Mouse (Mus musculus) liver, adult 2 months (tissue): Measurements from ENCODE around the gene Fam19a3. TPM values are rescaled to one million over a fixed set of nuclear protein-coding genes. Genes with fewer than 3 reads are reported as not detected.

ENCODE experiments used
- DNase-seq: peaks from one replicate; pipeline ENCODE4 v3.0.0-alpha.2; 2011; ENCODE audit warnings: low read depth, low spot score; ENCODE audit errors: extremely low read depth
- H3K27ac ChIP-seq: fragments of 200-500 bp; replicated peaks from 2 replicates; pipeline ENCODE4 v1.5.1; 2012; ENCODE audit warnings: low read depth, mild to moderate bottlenecking, control low read depth, inconsistent platforms, low read length; ENCODE audit not compliant: insufficient read depth
- H3K27me3 ChIP-seq: fragments of 200-500 bp; 2 replicates; pipeline ENCODE4 v1.6.1; 2012; ENCODE audit warnings: mild to moderate bottlenecking, moderate library complexity, low read length, inconsistent platforms; ENCODE audit not compliant: control insufficient read depth, insufficient read depth
- H3K36me3 ChIP-seq: fragments of 200-500 bp; 2 replicates; pipeline ENCODE4 v1.6.1; 2012; ENCODE audit warnings: low read length, inconsistent platforms; ENCODE audit not compliant: control insufficient read depth, insufficient read depth
- H3K4me1 ChIP-seq: fragments of 200-500 bp; 2 replicates; pipeline ENCODE4 v1.6.1; 2011; ENCODE audit warnings: low read length; ENCODE audit not compliant: control insufficient read depth, insufficient read depth
- H3K4me3 ChIP-seq: fragments of 200-500 bp; 2 replicates; pipeline ENCODE4 v1.5.1; 2011; ENCODE audit warnings: low read depth, mild to moderate bottlenecking, control low read depth, low read length, moderate library complexity; ENCODE audit not compliant: insufficient read depth
- H3K79me2 ChIP-seq: fragments of 200-500 bp; 2 replicates; pipeline ENCODE4 v1.6.1; 2012; ENCODE audit warnings: inconsistent platforms, mild to moderate bottlenecking, low read length, moderate library complexity; ENCODE audit not compliant: control insufficient read depth, insufficient read depth
- H3K9ac ChIP-seq: fragments of 200-500 bp; 2 replicates; pipeline ENCODE4 v1.6.1; 2012; ENCODE audit warnings: low read depth, mild to moderate bottlenecking, control low read depth, inconsistent platforms, low read length
- CTCF ChIP-seq: fragments of 200-500 bp; IDR thresholded peaks from 2 replicates; pipeline ENCODE4 v1.5.1; 2011; ENCODE audit warnings: low read depth, low read length, control low read depth
- POLR2A ChIP-seq: fragments of 200-500 bp; IDR thresholded peaks from 2 replicates; pipeline ENCODE4 v1.6.1; 2011; ENCODE audit warnings: low read length, control low read depth; ENCODE audit not compliant: insufficient read depth; ENCODE audit errors: extremely low read depth
- WGBS: fragments of 180-500 bp; shearing (Covaris S2); methylation state at CpG from one replicate; pipeline ENCODE4 v1.1.7; 2018; 5-methylcytosine and 5-hydroxymethylcytosine counted together
- polyA plus RNA-seq: library from polyadenylated mRNA; depleted of rRNA; stranded (reverse); fragments of >200 nt; gene quantifications from 2 replicates; pipeline ENCODE4 v1.2.3, GENCODE M21; 2012
- total RNA-seq: library from RNA; depleted of rRNA; stranded (reverse); fragments of >200 nt; gene quantifications from 2 replicates; pipeline ENCODE4 v1.2.3, GENCODE M21; 2014

The Fam19a3 gene
- total and polyA plus RNA-seq, 2 experiments, result under 0.01 to 0.05 TPM

GRCm38 (mm10) chr3:104811752-104812151 is 30.1 kb upstream of the Fam19a3 start:
- no peak for TF ChIP-seq CTCF
- TF ChIP-seq POLR2A, result no peak
- Histone ChIP-seq H3K4me1 (peaks cover 3% of the 10 kb centered on the region; the same call in 1 of the 2 replicates), H3K36me3 (no peaks in the 10 kb centered on the region), H3K4me3 (no peak overlapping the region), H3K27me3 (no peaks in the 10 kb centered on the region), H3K9ac (no peak overlapping the region), H3K27ac (no peak overlapping the region), H3K79me2 (peaks cover 7% of the 10 kb centered on the region; the same call in 1 of the 2 replicates)
- WGBS, result 64% methylated on average over 3 of the region's 3 CpGs
- no peak for DNase-seq

DNA sequence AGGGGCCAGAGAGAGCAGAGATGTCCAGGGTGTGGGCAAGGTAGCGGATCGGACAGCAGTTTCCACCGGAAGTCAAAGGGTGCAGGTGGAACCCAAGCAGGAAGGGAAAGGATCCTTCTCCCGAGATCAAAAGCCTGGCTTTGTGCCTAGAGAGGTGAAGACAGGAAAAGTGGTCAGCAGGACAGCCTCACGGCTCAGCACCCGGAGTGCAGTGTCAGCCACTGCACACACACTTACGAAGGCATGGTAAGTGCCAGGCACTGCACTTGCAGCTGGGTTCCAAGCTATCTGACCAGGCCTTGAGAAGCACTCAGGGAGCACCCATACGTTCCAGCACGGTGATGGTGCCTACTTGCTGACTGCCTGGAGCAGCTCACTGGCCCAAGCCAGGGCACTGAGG is 23.9 kb upstream of the Fam19a3 start:
- Histone ChIP-seq H3K9ac (no peak overlapping the region), H3K4me1 (no peaks in the 10 kb centered on the region), H3K79me2 (no peaks in the 10 kb centered on the region), H3K4me3 (no peak overlapping the region), H3K27me3 (no peaks in the 10 kb centered on the region), H3K27ac (no peak overlapping the region), H3K36me3 (peaks cover 9% of the 10 kb centered on the region)
- 81% methylated on average over 9 of the region's 9 CpGs for WGBS
- DNase-seq, result no peak
- TF ChIP-seq CTCF (no peak), POLR2A (no peak)

- no peaks in the 10 kb centered on the region for H3K27me3 ChIP-seq
- no peak overlapping the region for H3K27ac ChIP-seq
- no peaks in the 10 kb centered on the region for H3K4me1 ChIP-seq
- DNase-seq, result no peak
- H3K79me2 ChIP-seq, result no peaks in the 10 kb centered on the region
- peaks cover 15% of the 10 kb centered on the region for H3K36me3 ChIP-seq
- H3K9ac ChIP-seq, result no peak overlapping the region
- TF ChIP-seq CTCF (no peak), POLR2A (no peak)
- 97% methylated on average over 10 of the region's 10 CpGs for WGBS
- H3K4me3 ChIP-seq, result no peak overlapping the region
Measured at GRCm38 (mm10) chr3:104804312-104804711, 22.7 kb upstream of the Fam19a3 start.

DNA sequence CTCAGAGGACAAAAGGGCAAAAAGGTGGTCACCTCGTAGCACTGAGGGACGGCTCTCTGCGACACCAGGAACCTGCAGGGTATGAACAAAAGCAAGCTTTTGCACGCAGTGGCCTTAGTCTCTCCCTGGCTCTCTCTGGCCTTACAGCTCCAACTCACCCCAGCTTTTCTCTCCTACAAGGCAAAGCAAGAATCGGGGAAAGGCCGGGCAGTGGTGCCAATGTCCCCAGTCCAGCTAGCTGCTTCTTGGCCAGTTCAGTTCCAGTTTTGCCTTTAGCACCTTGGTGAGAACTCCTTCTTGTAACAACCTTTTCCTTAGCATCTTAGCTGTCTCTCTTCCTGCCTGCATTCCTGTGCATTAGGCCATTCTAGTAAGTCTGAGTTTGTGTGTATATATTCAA is 19.8 kb upstream of the Fam19a3 start:
- H3K36me3 ChIP-seq, result peaks cover 19% of the 10 kb centered on the region
- H3K27ac ChIP-seq, result no peak overlapping the region
- H3K4me3 ChIP-seq, result no peak overlapping the region
- H3K9ac ChIP-seq, result no peak overlapping the region
- WGBS, result 93% methylated on average over 6 of the region's 6 CpGs
- no peaks in the 10 kb centered on the region for H3K79me2 ChIP-seq
- no peaks in the 10 kb centered on the region for H3K4me1 ChIP-seq
- no peaks in the 10 kb centered on the region for H3K27me3 ChIP-seq
- TF ChIP-seq POLR2A (no peak), CTCF (no peak)
- DNase-seq, result no peak

- 95% methylated on average over 11 of the region's 11 CpGs for WGBS
- peaks cover 19% of the 10 kb centered on the region for H3K36me3 ChIP-seq
Measured at GRCm38 (mm10) chr3:104800681-104801080, 19.0 kb upstream of the Fam19a3 start.

GRCm38 (mm10) chr3:104796430-104797082 is 14.9 kb upstream of the Fam19a3 start:
- no peak overlapping the region for H3K27ac ChIP-seq
- H3K36me3 ChIP-seq, result peaks cover 16% of the 10 kb centered on the region
- TF ChIP-seq CTCF, result no peak
- no peak for TF ChIP-seq POLR2A
- H3K27me3 ChIP-seq, result no peaks in the 10 kb centered on the region
- 68% methylated on average over 15 of the region's 15 CpGs for WGBS
- H3K79me2 ChIP-seq, result no peaks in the 10 kb centered on the region
- DNase-seq, result no peak
- H3K4me3 ChIP-seq, result no peak overlapping the region
- H3K9ac ChIP-seq, result no peak overlapping the region
- peaks cover 9% of the 10 kb centered on the region for H3K4me1 ChIP-seq

More at GRCm38 (mm10) chr3:104800681-104801080, 19.0 kb upstream of the Fam19a3 start:
- no peak overlapping the region for H3K4me3 ChIP-seq
- no peaks in the 10 kb centered on the region for H3K27me3 ChIP-seq
- no peaks in the 10 kb centered on the region for H3K79me2 ChIP-seq
- no peak for TF ChIP-seq CTCF
- TF ChIP-seq POLR2A, result no peak
- H3K4me1 ChIP-seq, result no peaks in the 10 kb centered on the region
- no peak overlapping the region for H3K9ac ChIP-seq
- DNase-seq, result no peak
- no peak overlapping the region for H3K27ac ChIP-seq
